Mouse (Mus musculus) liver, embryonic 11.5 days (tissue): Measurements from ENCODE around the gene Dcaf5. TPM values are rescaled to one million over a fixed set of nuclear protein-coding genes. Genes with fewer than 3 reads are reported as not detected.
A peak's percentile ranks its signal among the peaks of the same experiment; 100 is the strongest.

Experiments
- microRNA-seq: library from miRNA; unstranded; fragments of <30 nt; microRNA quantifications from one replicate; pipeline ENCODE4, GENCODE M21; 2017; ENCODE audit warnings: borderline number of aligned reads
- polyA plus RNA-seq: library from polyadenylated mRNA; unstranded; fragments of >200 nt; fragmentation: Nextera tagmentation; extraction: Ambion mirVana; gene quantifications from 2 replicates; pipeline ENCODE4 v1.2.1, GENCODE M21; 2014

Gene Dcaf5
- polyA plus RNA-seq, 1 experiment from 2014 or later = 5.1 TPM

Small RNAs within 50 kb of the gene (microRNA-seq; reads per million reads assigned to microRNA genes)
- 37.7 reads per million, percentile 37 among the genes with 10 or more reads in this experiment for gene Mir1843a

Other genes with a start within 250 kb of the Dcaf5 start
- gene Actn1, start 176.2 kb downstream of the Dcaf5 start, polyA plus RNA-seq = 27.9 and 28.3 TPM in 2 replicates
- 17.5 and 18.7 TPM in 2 replicates for gene Exd2, start 26.5 kb upstream of the Dcaf5 start, polyA plus RNA-seq
- 0.92 TPM in 2 replicates for gene Galnt16, start 81.7 kb upstream of the Dcaf5 start, polyA plus RNA-seq
- gene Slc39a9, start 207.3 kb upstream of the Dcaf5 start, polyA plus RNA-seq = 21.4 and 25.1 TPM in 2 replicates
- 304 and 308 TPM in 2 replicates for gene Erh, start 207.7 kb upstream of the Dcaf5 start, polyA plus RNA-seq